Mouse (Mus musculus) thymus, adult 2 months (tissue): ENCODE results near the gene Rsg1. TPM values are rescaled to one million over a fixed set of nuclear protein-coding genes. Genes with fewer than 3 reads are reported as not detected.

ENCODE experiments used
- DNase-seq: peaks from one replicate; pipeline ENCODE4 v3.0.0; 2021
- H3K27ac ChIP-seq: fragments of 200-500 bp; 2 replicates; pipeline ENCODE4 v1.5.1; 2012; ENCODE audit warnings: low read length, control low read depth; ENCODE audit not compliant: control insufficient read depth, insufficient read depth
- H3K27me3 ChIP-seq: fragments of 200-500 bp; 2 replicates; pipeline ENCODE4 v1.6.1; 2012; ENCODE audit warnings: mild to moderate bottlenecking, low read length, moderate library complexity, mixed read lengths; ENCODE audit not compliant: control insufficient read depth, insufficient read depth
- H3K36me3 ChIP-seq: fragments of 200-500 bp; 2 replicates; pipeline ENCODE4 v1.6.1; 2012; ENCODE audit warnings: mild to moderate bottlenecking, low read length, moderate library complexity; ENCODE audit not compliant: control insufficient read depth, insufficient read depth
- H3K4me1 ChIP-seq: fragments of 200-500 bp; replicated peaks from 2 replicates; pipeline ENCODE4 v1.6.1; 2012; ENCODE audit warnings: low read length; ENCODE audit not compliant: control insufficient read depth, insufficient read depth
- H3K4me3 ChIP-seq: fragments of 200-500 bp; 2 replicates; pipeline ENCODE4 v1.5.1; 2012; ENCODE audit warnings: mild to moderate bottlenecking, low read length, control low read depth, moderate library complexity; ENCODE audit not compliant: control insufficient read depth, insufficient read depth
- CTCF ChIP-seq: fragments of 200-500 bp; IDR thresholded peaks from 2 replicates; pipeline ENCODE4 v1.5.1; 2012; ENCODE audit warnings: mild to moderate bottlenecking, control low read depth, low read length, moderate library complexity, borderline replicate concordance; ENCODE audit not compliant: control insufficient read depth, poor library complexity, insufficient read depth; ENCODE audit errors: extremely low read depth
- POLR2A ChIP-seq: fragments of 200-500 bp; IDR thresholded peaks from 2 replicates; pipeline ENCODE4 v1.6.1; 2012; ENCODE audit warnings: mild to moderate bottlenecking, low read length, control low read depth, moderate library complexity; ENCODE audit not compliant: control insufficient read depth, poor library complexity, insufficient read depth; ENCODE audit errors: extremely low read depth
- WGBS: fragments of 180-500 bp; shearing (Covaris S2); methylation state at CpG from one replicate; pipeline ENCODE4 v1.1.7; 2018; 5-methylcytosine and 5-hydroxymethylcytosine counted together
- polyA plus RNA-seq: library from polyadenylated mRNA; depleted of rRNA; stranded (reverse); fragments of >200 nt; gene quantifications from 2 replicates; pipeline ENCODE4 v1.2.3, GENCODE M21; 2012

Gene Rsg1
- polyA plus RNA-seq, 1 experiment, result 3.5 TPM

DNA sequence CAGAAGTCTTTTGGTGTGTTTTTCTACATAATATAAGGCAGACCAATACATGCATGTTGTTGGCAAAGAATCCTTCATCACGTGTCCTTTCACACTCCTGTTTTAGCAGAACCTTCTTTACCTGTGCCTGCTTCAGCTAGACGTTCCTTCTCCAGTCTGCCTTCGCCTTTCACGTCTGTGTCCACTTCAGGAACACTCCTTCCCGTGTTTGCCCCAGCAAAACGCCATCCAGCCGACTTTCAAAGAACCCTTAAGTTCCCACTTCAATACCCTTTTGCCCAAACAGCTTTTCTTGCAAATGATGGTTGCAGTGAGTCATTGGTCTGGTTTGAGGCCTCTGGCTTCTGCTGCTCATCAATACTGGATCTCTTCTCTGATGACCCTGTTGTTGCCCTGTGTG lies 22.5 kb upstream of the Rsg1 start:
- H3K27ac ChIP-seq, result no peak overlapping the region
- 96% methylated on average over 7 of the region's 7 CpGs for WGBS
- no peaks in the 10 kb centered on the region for H3K27me3 ChIP-seq
- TF ChIP-seq CTCF (no peak), POLR2A (no peak)
- DNase-seq, result no peak
- no peaks in the 10 kb centered on the region; the same call in 1 of the 2 replicates for H3K36me3 ChIP-seq
- no peaks in the 10 kb centered on the region for H3K4me1 ChIP-seq
- no peak overlapping the region for H3K4me3 ChIP-seq

DNA sequence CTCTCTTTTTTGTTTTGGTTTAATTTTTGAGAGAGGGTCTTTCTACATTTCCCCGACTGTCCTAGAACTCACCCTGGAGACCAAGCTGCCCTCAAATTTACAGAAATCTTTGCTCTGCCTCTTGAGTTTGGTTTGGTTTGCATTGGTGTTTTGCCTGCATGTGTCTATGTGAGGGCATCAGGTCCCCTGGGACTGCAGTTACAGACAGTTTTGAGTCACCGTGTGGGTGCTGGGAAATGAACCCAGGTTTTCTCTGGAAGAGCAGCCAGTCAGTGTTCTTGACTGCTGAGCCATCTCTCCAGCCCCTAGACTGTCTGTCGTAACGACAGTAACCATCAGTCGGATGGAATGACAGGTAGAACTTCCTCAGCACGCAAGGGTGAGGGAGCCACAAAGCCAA lies 19.2 kb upstream of the Rsg1 start:
- peaks cover 7% of the 10 kb centered on the region for H3K36me3 ChIP-seq
- DNase-seq, result no peak
- TF ChIP-seq POLR2A, result no peak
- no peak for TF ChIP-seq CTCF

DNA sequence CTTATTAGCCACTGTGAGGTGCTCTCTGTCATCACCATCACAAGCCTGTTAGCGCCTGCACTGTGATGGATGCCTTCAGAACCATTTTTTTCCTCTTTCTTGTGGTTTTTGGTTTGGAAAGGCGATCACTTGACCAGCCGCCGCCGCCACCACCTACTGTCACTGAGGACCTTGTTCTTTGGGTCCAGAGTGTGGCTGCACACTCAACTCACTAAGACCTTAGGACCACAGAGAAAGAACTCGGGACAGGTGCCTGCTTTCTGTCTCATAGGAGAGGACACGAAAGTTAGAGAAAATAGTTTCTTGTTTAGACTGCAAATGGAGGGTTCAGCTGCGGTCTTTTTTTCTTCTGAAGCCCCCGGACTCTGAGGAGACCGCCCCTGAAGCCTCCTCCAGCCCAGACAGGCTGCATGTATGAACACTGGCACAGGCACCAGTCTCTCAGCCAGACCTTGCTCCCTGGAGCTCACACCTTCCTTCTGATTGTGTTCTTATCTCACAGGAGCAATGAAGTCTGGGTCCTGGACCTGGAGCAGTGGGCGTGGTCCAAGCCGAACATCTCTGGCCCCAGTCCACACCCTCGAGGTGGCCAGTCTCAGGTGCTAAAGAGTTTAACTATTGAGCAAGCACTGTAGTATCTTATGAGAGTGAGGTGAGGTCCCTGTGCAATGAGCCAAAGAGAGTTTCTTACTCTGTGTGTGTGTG lies 16.6 kb upstream of the Rsg1 start:
- H3K27me3 ChIP-seq, result no peaks in the 10 kb centered on the region
- H3K36me3 ChIP-seq, result peaks cover 20% of the 10 kb centered on the region

More for the DNA sequence above, 19.2 kb upstream of the Rsg1 start:
- no peak overlapping the region for H3K27ac ChIP-seq
- H3K4me1 ChIP-seq, result no peaks in the 10 kb centered on the region
- 95% methylated on average over 6 of the region's 6 CpGs for WGBS
- H3K4me3 ChIP-seq, result no peak overlapping the region
- no peaks in the 10 kb centered on the region for H3K27me3 ChIP-seq

DNA sequence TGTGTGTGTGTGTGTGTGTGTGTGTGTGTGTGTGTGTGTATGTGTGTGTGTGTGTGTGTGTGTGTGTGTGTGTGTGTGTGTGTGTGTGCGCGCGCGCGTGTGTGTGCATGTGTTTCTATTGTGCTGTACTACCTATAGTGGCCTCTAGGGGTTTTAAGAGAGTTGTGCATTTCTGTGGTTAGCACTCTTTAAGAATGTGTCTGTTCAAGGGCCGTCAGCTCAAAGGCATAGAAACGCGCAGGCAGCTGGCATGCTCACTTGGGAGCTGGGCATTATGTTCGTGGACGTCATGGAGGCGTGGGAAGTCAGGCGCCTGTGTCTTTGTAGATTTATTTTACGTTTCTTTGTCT lies 16.1 kb upstream of the Rsg1 start:
- no peak overlapping the region for H3K4me3 ChIP-seq
- peaks cover 20% of the 10 kb centered on the region for H3K36me3 ChIP-seq
- WGBS, result 98% methylated on average over 13 of the region's 13 CpGs
- DNase-seq, result no peak
- TF ChIP-seq CTCF (peak; percentile 13; the same call in 1 of the 2 replicates), POLR2A (no peak)
- no peaks in the 10 kb centered on the region for H3K27me3 ChIP-seq
- no peaks in the 10 kb centered on the region; the same call in 1 of the 2 replicates for H3K4me1 ChIP-seq
- no peak overlapping the region for H3K27ac ChIP-seq

More for the DNA sequence above, 16.6 kb upstream of the Rsg1 start:
- 95% methylated on average over 13 of the region's 13 CpGs for WGBS
- TF ChIP-seq POLR2A (no peak), CTCF (no peak)
- Histone ChIP-seq H3K4me1 (no peaks in the 10 kb centered on the region; the same call in 1 of the 2 replicates), H3K27ac (no peak overlapping the region), H3K4me3 (no peak overlapping the region)
- no peak for DNase-seq

DNA sequence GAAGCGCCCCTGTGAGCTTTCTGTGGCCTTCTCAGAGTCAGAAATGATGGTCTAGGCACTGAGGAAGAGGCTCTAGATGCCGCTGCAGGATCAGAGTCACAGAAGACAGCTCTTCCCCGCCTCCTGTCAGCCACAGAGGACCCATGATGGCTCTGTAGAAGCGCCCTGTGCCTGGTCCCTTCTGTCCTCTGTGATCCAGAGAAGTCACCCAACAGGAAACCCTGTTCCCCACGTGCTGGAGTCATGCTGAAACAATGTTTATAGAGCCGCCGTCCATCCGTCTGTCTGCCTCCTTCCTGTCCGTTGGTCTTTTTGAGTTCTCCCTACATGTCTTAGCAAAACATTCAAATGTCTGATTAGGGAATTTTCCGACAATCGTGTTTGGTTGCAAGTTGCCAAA lies 12.8 kb upstream of the Rsg1 start:
- no peaks in the 10 kb centered on the region; the same call in none of the 2 replicates for H3K4me1 ChIP-seq
- no peaks in the 10 kb centered on the region for H3K27me3 ChIP-seq
- DNase-seq, result no peak
- TF ChIP-seq CTCF (no peak), POLR2A (no peak)
- 62% methylated on average over 11 of the region's 11 CpGs for WGBS
- peaks cover 20% of the 10 kb centered on the region for H3K36me3 ChIP-seq
- H3K27ac ChIP-seq, result no peak overlapping the region
- H3K4me3 ChIP-seq, result no peak overlapping the region

DNA sequence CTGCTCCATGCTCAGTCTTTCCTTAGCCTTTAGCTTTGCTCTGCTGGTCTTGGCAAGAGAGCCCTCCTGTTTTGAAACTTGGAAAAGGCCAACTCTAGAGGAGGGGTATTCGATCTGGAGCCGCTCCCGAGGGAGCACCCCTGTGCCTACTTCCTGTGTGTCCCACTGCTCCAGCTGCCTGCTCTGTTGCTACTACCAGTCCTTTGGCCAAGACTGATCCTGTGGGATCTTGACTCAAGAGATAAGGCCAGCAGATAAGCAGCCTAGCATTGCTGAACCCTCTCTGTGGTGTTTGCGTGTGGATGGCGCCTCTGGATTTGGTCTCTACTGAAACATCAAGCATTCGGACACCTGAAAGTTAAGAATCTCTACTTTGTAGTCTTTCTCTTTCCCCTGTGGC lies 11.6 kb upstream of the Rsg1 start:
- H3K4me3 ChIP-seq, result no peak overlapping the region
- no peak for DNase-seq
- H3K27me3 ChIP-seq, result no peaks in the 10 kb centered on the region
- 93% methylated on average over 6 of the region's 6 CpGs for WGBS
- peaks cover 16% of the 10 kb centered on the region for H3K36me3 ChIP-seq
- no peaks in the 10 kb centered on the region; the same call in none of the 2 replicates for H3K4me1 ChIP-seq
- no peak overlapping the region for H3K27ac ChIP-seq
- TF ChIP-seq CTCF (no peak), POLR2A (no peak)
